Mouse (Mus musculus) liver, adult (tissue): ENCODE measurements around the gene Slc4a7.

Experiments used
- GATA4 ChIP-seq: IDR thresholded peaks from 2 replicates; pipeline ENCODE4 v1.6.1; 2014; ENCODE audit warnings: mild to moderate bottlenecking, low read length; ENCODE audit not compliant: insufficient replicate concordance

Gene Slc4a7

DNA sequence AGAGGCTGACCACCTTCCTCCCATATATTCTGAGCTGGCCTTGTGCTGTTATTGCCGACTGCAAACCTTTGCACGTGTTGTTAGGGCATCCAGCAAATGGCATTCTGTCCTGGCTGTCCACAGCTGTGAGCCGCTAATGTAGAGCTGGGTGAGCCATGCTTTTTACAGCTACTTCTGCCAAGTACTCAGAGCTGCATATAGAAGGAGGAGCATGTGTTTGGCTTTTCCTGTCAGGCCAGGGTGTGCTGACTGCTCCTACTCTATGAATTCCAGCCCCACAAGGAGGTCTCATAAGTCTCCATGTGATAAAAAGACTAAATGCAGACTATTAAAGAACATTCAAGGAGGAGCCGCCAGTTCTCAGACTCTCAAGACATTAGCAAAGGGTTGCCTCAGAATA, 135.5 kb downstream of the Slc4a7 start:
- TF ChIP-seq GATA4, result no peak

DNA sequence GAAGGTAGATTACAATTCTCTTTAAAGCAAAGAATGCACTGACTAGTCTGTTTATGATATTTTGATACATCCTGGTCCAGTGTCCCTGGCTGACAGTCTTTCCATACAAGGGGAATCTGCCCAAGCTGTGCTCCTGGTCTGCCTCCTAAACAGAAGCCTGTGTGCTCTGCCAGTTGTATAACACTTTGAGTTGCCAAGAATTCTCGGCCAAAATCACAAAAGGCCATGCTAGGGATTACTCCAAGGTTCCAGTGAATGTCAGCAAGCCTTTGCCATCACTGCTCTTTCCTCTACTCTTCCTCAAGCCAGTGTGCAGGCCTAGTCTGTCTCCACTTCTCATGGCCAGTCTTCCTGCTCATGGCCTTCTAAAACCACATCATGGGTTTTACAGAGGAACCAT, 136.0 kb downstream of the Slc4a7 start:
- TF ChIP-seq GATA4, result no peak

DNA sequence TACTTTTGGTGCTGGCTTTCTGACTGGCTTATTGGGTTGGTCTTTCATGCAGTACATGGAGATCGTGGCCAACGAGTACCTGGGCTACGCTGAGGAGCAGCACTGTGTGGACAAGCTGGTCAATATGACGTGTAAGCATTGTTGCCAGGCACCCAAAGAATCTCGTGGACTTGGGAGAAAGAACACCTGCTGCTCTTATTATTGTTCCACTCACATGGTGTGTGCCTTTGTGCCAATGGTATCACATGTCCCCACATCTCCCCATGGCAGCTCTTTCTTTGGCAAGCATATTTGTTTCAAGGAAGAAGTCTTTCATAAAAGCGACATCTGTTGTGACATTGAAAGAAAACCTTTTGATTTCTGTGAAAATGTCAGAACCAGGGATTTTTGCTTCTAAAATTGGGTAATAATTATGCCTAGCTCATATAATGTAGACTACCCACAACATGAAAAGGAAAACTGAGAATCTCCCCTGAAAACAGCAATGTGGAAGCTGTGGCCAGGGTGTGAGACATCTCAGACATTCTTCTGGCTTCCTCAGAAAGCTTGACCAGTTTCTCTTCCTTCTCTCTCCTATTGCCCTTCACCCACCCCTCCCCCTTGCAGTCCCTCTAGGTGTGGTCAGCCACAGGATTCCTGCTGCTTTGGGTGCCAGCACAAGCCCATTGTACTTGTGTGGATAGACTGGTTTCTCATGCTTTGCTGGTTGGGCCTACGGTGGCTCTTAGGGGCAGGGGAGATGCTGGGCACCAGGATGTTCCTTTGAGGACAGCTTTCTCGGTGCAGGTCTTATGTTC, 140.9 kb downstream of the Slc4a7 start:
- TF ChIP-seq GATA4, result no peak
